Mouse (Mus musculus) midbrain, embryonic 12.5 days (tissue): ENCODE data around the gene Hmgcs2. TPM values are rescaled to one million over a fixed set of nuclear protein-coding genes. Genes with fewer than 3 reads are reported as not detected.

Experiments
- ATAC-seq: fragments of 200-750 bp; cut with Nextera tagmentation; 2 replicates; pipeline ENCODE4 v1.8.0; 2017; ENCODE audit warnings: low read depth, moderate TSS enrichment, moderate library complexity; ENCODE audit not compliant: low FRiP score
- H3K27ac ChIP-seq: fragments of 300-500 bp; sonication (generic); replicated peaks from 2 replicates; pipeline ENCODE4 v1.5.1; 2016; ENCODE audit warnings: mild to moderate bottlenecking
- H3K27me3 ChIP-seq: fragments of 300-500 bp; sonication (generic); 2 replicates; pipeline ENCODE4 v1.6.1; 2016; ENCODE audit warnings: mild to moderate bottlenecking
- H3K36me3 ChIP-seq: fragments of 300-500 bp; sonication (generic); 2 replicates; pipeline ENCODE4 v1.6.1; 2016
- H3K4me1 ChIP-seq: fragments of 300-500 bp; sonication (generic); 2 replicates; pipeline ENCODE4 v1.6.1; 2016
- H3K4me2 ChIP-seq: fragments of 300-500 bp; sonication (generic); replicated peaks from 2 replicates; pipeline ENCODE4 v1.6.1; 2016; ENCODE audit warnings: mild to moderate bottlenecking, moderate library complexity
- H3K4me3 ChIP-seq: fragments of 300-500 bp; sonication (generic); 2 replicates; pipeline ENCODE4 v1.5.1; 2016; ENCODE audit warnings: mild to moderate bottlenecking
- H3K9ac ChIP-seq: fragments of 300-500 bp; sonication (generic); replicated peaks from 2 replicates; pipeline ENCODE4 v1.6.1; 2016; ENCODE audit warnings: mild to moderate bottlenecking, moderate library complexity
- H3K9me3 ChIP-seq: fragments of 300-500 bp; sonication (generic); 2 replicates; pipeline ENCODE4 v1.6.1; 2016; ENCODE audit warnings: mild to moderate bottlenecking
- WGBS: fragments of 180-500 bp; shearing (Covaris S2); methylation state at CpG from one replicate; pipeline ENCODE4 v1.1.7; 2016; 5-methylcytosine and 5-hydroxymethylcytosine counted together
- polyA plus RNA-seq: library from polyadenylated mRNA; unstranded; fragments of >200 nt; fragmentation: Nextera tagmentation; extraction: Ambion mirVana; gene quantifications from 2 replicates; pipeline ENCODE4 v1.2.1, GENCODE M21; 2016

Hmgcs2 gene
- polyA plus RNA-seq, 1 experiment from 2014 or later: 5.0 TPM

GRCm38 (mm10) chr3:98254656-98255583 lies 25.3 kb upstream of the Hmgcs2 start:
- ATAC-seq: no peak
- WGBS: 88% methylated on average over 8 of the region's 8 CpGs

GRCm38 (mm10) chr3:98258723-98259122 lies 21.5 kb upstream of the Hmgcs2 start:
- no peak overlapping the region for H3K27ac ChIP-seq
- ATAC-seq: no peak
- H3K9ac ChIP-seq: no peak overlapping the region
- H3K9me3 ChIP-seq: no peaks in the 10 kb centered on the region
- 96% methylated on average over 4 of the region's 4 CpGs for WGBS
- H3K4me2 ChIP-seq: no peak overlapping the region
- H3K36me3 ChIP-seq: no peaks in the 10 kb centered on the region
- no peaks in the 10 kb centered on the region for H3K4me1 ChIP-seq
- H3K27me3 ChIP-seq: no peaks in the 10 kb centered on the region
- H3K4me3 ChIP-seq: no peak overlapping the region

More at GRCm38 (mm10) chr3:98254656-98255583, 25.3 kb upstream of the Hmgcs2 start:
- no peaks in the 10 kb centered on the region for H3K9me3 ChIP-seq
- no peak overlapping the region for H3K4me3 ChIP-seq
- no peak overlapping the region for H3K27ac ChIP-seq
- H3K4me1 ChIP-seq: no peaks in the 10 kb centered on the region
- no peaks in the 10 kb centered on the region for H3K27me3 ChIP-seq
- H3K36me3 ChIP-seq: no peaks in the 10 kb centered on the region
- no peak overlapping the region for H3K9ac ChIP-seq
- no peak overlapping the region for H3K4me2 ChIP-seq

DNA sequence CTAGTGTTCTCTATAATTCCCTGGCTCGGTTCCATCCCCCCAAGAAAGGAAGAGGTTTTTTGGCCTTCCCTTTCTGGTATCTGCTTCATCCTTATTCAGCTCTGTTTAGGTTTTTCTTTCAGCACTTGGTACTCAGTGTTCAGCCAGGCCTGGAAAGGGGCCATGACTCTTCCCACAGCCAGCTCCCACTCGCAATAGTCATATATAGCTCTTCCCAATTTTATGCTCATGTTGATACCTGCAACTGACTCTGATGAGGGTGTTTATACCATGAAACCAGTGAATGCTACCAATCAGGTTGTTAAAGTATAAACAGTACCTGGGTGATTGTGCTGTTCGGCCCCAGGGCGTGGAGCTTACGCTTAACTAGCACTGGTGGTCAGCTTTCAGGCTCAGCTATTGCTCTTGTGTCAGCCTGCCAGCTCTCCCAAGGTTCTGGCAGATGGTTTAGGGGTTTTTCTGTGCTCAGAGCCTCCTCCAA lies 20.9 kb upstream of the Hmgcs2 start:
- H3K4me2 ChIP-seq: no peak overlapping the region
- ATAC-seq: no peak
- WGBS: 91% methylated on average over 5 of the region's 5 CpGs
- H3K9me3 ChIP-seq: no peaks in the 10 kb centered on the region
- no peaks in the 10 kb centered on the region for H3K27me3 ChIP-seq
- H3K36me3 ChIP-seq: no peaks in the 10 kb centered on the region
- no peak overlapping the region for H3K9ac ChIP-seq
- no peaks in the 10 kb centered on the region for H3K4me1 ChIP-seq
- H3K27ac ChIP-seq: no peak overlapping the region
- no peak overlapping the region for H3K4me3 ChIP-seq

GRCm38 (mm10) chr3:98260534-98260933 lies 19.7 kb upstream of the Hmgcs2 start:
- Histone ChIP-seq H3K9ac (no peak overlapping the region), H3K36me3 (no peaks in the 10 kb centered on the region), H3K4me3 (no peak overlapping the region), H3K27ac (no peak overlapping the region), H3K27me3 (no peaks in the 10 kb centered on the region), H3K9me3 (no peaks in the 10 kb centered on the region), H3K4me2 (no peak overlapping the region), H3K4me1 (no peaks in the 10 kb centered on the region)
- ATAC-seq: no peak
- WGBS: 84% methylated on average over 3 of the region's 3 CpGs

- Histone ChIP-seq H3K4me3 (no peak overlapping the region), H3K27me3 (no peaks in the 10 kb centered on the region), H3K9me3 (no peaks in the 10 kb centered on the region), H3K27ac (no peak overlapping the region), H3K9ac (no peak overlapping the region), H3K4me2 (no peak overlapping the region), H3K4me1 (no peaks in the 10 kb centered on the region), H3K36me3 (no peaks in the 10 kb centered on the region)
- ATAC-seq: no peak
- 92% methylated on average over 4 of the region's 4 CpGs for WGBS
These were observed 18.8 kb upstream of the Hmgcs2 start for GRCm38 (mm10) chr3:98261415-98261814.

DNA sequence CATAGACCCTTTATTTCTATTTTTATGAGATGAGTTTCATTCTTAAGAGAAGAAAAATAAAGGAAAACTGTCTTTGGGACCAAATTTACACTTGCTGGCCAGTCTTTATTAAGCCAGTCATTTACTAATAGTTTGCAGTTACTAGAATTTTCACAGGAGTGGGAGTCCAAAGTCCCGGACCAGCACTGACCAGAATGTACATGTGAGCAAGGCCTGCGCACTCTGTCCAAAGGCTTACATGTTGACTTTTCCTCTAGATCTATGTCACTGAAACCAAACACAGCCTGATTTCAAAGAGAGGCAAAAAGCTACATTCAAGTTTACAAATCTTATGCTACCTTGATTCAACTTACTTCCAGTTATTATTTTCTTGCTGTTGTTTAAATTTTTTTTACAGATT lies 18.1 kb upstream of the Hmgcs2 start:
- no peak overlapping the region for H3K4me3 ChIP-seq

GRCm38 (mm10) chr3:98267249-98267651 lies 13.0 kb upstream of the Hmgcs2 start:
- no peaks in the 10 kb centered on the region for H3K36me3 ChIP-seq
- no peaks in the 10 kb centered on the region for H3K27me3 ChIP-seq
- no peaks in the 10 kb centered on the region for H3K9me3 ChIP-seq
- no peak overlapping the region for H3K4me3 ChIP-seq
- peak; percentile 63; the same call in 1 of the 2 replicates for ATAC-seq
- peaks cover 9% of the 10 kb centered on the region for H3K4me1 ChIP-seq
- H3K27ac ChIP-seq: no peak overlapping the region
- 11% methylated on average over 6 of the region's 6 CpGs for WGBS
- no peak overlapping the region for H3K9ac ChIP-seq
- H3K4me2 ChIP-seq: no peak overlapping the region

More for the DNA sequence above, 18.1 kb upstream of the Hmgcs2 start:
- Histone ChIP-seq H3K27me3 (no peaks in the 10 kb centered on the region), H3K36me3 (no peaks in the 10 kb centered on the region), H3K4me2 (no peak overlapping the region), H3K9me3 (no peaks in the 10 kb centered on the region), H3K27ac (no peak overlapping the region), H3K4me1 (peaks cover 3% of the 10 kb centered on the region), H3K9ac (no peak overlapping the region)
- ATAC-seq: no peak
- WGBS: 98% methylated on average over 2 of the region's 2 CpGs

GRCm38 (mm10) chr3:98273623-98274398 lies 6.4 kb upstream of the Hmgcs2 start:
- Histone ChIP-seq H3K36me3 (no peaks in the 10 kb centered on the region), H3K27me3 (no peaks in the 10 kb centered on the region), H3K4me3 (no peak overlapping the region), H3K9me3 (no peaks in the 10 kb centered on the region), H3K4me2 (no peak overlapping the region), H3K4me1 (peaks cover 7% of the 10 kb centered on the region), H3K9ac (no peak overlapping the region), H3K27ac (no peak overlapping the region)
- 59% methylated on average over 11 of the region's 11 CpGs for WGBS
- peak; percentile 66; the same call in 1 of the 2 replicates for ATAC-seq

DNA sequence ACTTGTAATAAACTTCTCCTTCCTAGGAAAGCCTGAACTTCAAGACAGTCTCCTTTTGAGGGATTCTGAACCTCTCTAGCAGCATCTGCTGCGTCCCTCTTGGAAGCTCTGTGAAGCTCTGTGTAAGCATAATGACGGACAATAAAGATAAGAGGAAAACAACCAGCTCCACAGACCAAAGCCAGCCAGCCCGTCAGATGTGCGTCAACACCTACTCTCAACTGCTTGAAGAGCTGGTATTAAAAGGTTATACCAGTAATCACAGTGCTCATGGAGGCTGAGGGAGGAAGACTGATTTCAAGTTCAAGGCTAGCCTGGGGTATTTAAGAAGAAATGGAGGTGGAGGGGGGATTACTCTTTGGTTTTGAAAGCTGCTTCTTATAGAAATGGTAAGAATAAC lies 553 bp upstream of the Hmgcs2 start:
- 88% methylated on average over 4 of the region's 4 CpGs for WGBS

DNA sequence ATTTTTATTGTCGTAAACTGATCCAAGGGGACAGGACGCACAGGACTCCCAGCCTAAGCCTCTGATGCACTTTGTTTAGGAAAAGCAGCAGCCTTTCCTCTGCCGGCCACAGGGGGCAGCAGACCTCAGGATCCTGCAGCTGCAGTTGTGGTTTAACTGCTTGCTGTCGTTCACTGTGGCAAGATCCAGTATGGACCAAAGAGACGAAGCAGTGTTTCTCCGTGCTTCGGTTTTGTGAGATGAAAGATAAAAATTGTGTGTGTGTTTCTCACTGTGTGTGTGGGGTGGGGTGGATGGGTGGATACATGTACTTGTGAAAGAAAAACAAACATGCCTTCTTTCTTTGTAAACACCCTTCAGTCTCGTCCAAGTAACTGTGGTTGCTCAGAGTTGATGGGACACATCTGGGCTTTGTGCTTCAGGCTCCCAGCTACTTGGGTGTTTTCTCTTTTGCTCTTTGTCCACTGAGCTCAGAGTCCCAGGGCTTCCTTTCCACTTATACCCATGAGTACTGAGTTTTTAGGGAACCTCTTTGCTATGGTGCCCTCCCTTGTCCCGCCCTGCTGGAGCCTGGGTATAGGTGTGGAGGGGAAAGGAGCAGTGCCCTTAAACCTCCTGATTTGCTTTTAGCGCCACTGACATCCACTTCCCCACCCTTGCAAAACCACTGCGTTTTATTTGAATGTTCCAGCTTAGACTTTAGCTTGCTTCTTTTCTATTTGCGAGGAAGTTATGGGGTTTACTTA lies 871 bp downstream of the Hmgcs2 start:
- Histone ChIP-seq H3K36me3 (no peaks in the 10 kb centered on the region), H3K27me3 (no peaks in the 10 kb centered on the region), H3K4me3 (no peak overlapping the region), H3K27ac (no peak overlapping the region), H3K4me2 (no peak overlapping the region), H3K9ac (no peak overlapping the region), H3K9me3 (no peaks in the 10 kb centered on the region), H3K4me1 (0 out of 2 replicates have a peak, but pooled peaks cover 5% of the 10 kb centered on the region)
- WGBS: 46% methylated on average over 12 of the region's 12 CpGs
- ATAC-seq: peak; percentile 79

More for the DNA sequence above, 553 bp upstream of the Hmgcs2 start:
- H3K4me3 ChIP-seq: no peak overlapping the region
- H3K4me1 ChIP-seq: 0 out of 2 replicates have a peak, but pooled peaks cover 5% of the 10 kb centered on the region
- H3K27ac ChIP-seq: no peak overlapping the region
- no peak overlapping the region for H3K9ac ChIP-seq
- H3K36me3 ChIP-seq: no peaks in the 10 kb centered on the region
- no peaks in the 10 kb centered on the region for H3K9me3 ChIP-seq
- no peak overlapping the region for H3K4me2 ChIP-seq
- ATAC-seq: no peak
- no peaks in the 10 kb centered on the region for H3K27me3 ChIP-seq

GRCm38 (mm10) chr3:98282422-98282821 lies 2.2 kb downstream of the Hmgcs2 start:
- no peaks in the 10 kb centered on the region for H3K27me3 ChIP-seq
- H3K9ac ChIP-seq: no peak overlapping the region
- 0 out of 2 replicates have a peak, but pooled peaks cover 5% of the 10 kb centered on the region for H3K4me1 ChIP-seq
- H3K36me3 ChIP-seq: no peaks in the 10 kb centered on the region
- no peak overlapping the region for H3K4me3 ChIP-seq
- H3K9me3 ChIP-seq: no peaks in the 10 kb centered on the region
- WGBS: 95% methylated on average over 8 of the region's 8 CpGs
- no peak overlapping the region for H3K27ac ChIP-seq
- no peak for ATAC-seq
- H3K4me2 ChIP-seq: no peak overlapping the region
